Mouse (Mus musculus) fat pad, adult 2 months (tissue): Measurements from ENCODE around the gene Smtnl1.

Experiments
- DNase-seq: peaks from one replicate; pipeline ENCODE4 v3.0.0-alpha.2; 2011; ENCODE audit warnings: low read depth, low spot score; ENCODE audit errors: extremely low read depth

Gene Smtnl1

DNA sequence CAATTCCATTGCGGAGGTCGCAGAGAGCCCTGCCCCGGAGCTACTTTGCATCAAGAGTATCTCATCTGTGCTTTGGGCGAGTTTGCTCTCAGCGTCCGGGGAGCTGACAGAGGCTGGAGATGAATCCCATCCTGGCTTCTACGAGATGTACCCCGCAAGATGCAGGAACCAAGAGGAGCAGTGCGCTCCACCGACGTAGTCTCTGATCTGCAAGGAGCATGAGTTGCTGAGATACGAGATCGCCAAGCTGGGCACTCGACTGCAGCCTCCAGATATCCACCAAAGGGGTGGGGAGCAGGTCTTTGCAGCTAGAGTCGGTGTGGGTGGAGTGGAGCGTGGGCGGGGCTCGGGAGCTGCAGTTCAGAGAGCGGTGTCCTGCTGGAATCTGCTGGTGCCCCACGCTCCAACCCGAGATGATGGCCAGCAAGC lies 23.9 kb downstream of the Smtnl1 start, which contains the start of gene Ube2l6:
Ube2l6 (plus strand) TSS at position 336 of the 429 bp plus-strand sequence.
- DNase-seq, result no peak

DNA sequence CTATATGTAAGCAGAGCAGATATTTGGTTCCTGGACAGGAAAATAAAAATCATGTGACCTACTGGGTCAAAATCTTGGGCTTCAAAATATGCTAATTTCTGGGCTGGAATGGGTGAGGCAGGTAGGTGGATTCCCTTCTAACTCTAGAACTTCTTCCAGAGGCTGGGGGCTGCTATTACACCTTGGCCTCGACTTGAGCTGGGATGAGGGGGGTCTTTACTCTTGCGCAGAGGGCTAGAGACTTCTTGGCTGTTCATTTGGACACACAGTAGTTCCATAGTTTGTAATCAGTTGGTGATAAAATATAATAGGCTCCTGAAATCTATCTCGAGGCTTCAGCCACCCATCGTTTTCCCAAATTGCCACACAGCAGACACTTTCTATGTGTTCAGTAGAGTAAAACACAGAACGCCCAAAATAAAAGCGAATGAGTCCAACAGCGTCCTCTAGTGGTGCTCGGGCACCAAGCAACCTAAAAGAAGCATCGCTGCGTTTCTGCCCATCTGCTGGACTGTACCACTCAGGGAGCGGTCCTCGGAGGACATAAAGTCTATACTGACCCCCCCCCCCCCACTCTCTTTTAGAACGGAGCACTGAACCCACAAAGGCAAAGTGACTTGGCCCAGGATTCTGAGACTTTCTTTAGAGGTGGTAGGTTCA lies 24.5 kb downstream of the Smtnl1 start:
- no peak for DNase-seq

- no peak for DNase-seq
Observed at GRCm38 (mm10) chr2:84793871-84794270, 28.6 kb downstream of the Smtnl1 start.

GRCm38 (mm10) chr2:84793154-84793553 lies 29.3 kb downstream of the Smtnl1 start:
- DNase-seq, result no peak

DNA sequence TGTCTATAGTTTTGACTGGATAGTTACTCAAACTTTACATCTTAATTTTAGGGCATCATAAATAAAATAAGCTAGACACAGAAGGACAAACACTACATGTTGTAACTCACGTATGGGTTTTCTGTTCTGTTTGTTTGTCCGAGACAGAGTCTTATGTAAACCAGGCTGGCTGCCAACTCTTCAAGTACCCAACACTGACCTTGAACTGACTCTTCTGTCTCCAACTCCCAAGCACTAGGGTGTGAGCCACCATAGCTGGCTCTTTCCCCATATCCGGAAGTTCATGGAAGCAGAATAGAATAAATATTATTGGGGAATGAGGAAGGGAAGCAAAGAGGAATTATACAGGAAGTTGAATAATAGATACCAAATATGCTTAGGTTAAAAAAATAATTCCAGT lies 29.9 kb downstream of the Smtnl1 start:
- no peak for DNase-seq

DNA sequence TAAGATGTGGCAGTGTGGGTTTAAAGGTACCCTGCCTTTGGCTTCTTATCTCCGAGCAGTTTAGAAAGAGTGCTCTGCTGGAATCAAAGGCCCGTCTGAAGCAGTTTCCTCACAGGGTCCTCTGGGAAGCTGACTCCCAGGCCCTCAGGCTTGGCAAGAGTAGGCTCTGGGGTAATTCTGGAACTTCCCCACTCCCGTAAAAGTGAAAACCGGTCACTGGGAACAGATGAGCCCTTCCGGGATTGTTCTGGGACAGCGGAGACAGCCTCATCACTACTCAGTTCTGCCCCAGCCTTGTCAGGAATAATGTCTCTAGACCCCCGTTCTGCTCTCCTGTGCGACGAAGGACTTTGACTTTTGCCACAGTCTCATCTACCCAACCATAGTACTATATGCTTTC lies 32.0 kb downstream of the Smtnl1 start:
- DNase-seq, result no peak

DNA sequence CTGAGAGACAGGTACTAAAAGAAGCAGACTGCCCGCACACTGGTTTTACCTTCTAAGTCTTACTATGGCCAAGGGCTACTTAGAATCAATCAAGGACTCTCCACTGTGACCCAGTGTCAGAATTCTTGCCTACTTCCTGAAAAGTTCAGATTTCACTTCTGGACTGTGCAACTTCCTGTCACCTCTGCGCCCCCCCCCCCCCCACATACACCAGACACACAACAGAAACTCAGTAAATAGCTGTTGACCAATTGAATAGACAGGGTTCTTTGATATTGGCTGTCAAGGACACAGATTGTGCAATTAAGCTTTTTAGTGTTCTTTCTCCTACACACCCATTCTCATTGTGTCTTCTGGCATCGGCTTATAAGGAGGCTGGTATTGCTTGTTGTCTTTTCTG lies 34.1 kb downstream of the Smtnl1 start:
- no peak for DNase-seq

GRCm38 (mm10) chr2:84783840-84784566 lies 38.4 kb downstream of the Smtnl1 start:
- no peak for DNase-seq

GRCm38 (mm10) chr2:84783315-84783714 lies 39.1 kb downstream of the Smtnl1 start:
- DNase-seq, result no peak

DNA sequence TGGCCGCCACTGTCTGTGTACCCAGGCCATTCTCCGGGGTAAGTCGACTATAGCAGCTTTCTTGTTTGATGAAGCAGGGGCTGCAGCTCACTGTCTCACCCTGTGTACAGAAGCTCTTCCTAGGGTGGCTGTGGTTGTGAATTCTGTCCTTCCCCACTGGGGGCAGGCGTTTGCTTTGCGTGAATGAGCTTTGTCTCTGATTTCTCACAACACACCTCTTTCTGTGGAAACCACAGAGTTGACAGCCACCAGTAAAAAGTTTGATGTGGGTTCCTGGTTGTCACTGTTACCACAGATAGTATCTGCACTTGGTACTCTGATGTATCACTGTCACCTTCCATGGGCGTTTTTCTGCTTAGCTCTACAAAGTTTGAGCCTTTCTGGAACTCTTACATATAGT lies 43.2 kb downstream of the Smtnl1 start:
- no peak for DNase-seq

DNA sequence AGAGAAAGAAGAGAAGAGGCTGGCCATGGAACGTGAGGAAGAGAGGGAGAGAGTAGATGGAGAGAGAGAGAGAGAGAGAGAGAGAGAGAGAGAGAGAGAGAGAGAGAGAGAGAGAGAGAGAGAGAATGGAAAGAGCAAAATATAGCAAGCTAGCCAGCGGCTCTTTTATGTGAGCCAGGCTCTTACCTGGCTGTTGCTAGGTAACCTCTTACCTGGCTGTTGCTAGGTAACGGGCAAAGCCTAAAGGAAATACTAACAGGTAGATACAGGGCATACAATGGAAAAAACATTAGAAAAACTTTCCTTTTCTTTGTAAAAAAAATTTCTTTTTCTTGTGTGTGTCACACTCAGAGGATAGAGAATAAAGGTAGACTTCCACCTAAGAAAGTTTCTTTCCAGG lies 44.7 kb downstream of the Smtnl1 start:
- no peak for DNase-seq

DNA sequence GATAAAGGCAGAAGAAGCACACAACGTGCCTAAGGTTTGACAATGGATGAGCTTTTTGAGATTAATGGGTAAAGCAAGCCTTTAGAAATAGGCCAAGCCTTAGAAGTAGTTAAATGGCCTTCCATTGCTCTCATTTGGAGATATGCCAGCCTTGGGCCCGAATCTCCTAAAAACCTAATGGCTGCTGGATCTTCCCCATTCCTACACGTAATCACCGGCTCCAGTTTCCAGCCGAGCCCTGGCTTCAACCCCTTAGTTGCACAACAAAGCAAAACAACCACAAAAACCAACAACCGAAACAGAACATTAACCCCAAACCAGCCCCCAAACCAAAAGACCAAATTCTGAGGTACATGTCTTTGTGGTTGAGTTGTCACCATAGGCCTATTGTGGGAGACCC lies 46.8 kb downstream of the Smtnl1 start:
- DNase-seq, result no peak

DNA sequence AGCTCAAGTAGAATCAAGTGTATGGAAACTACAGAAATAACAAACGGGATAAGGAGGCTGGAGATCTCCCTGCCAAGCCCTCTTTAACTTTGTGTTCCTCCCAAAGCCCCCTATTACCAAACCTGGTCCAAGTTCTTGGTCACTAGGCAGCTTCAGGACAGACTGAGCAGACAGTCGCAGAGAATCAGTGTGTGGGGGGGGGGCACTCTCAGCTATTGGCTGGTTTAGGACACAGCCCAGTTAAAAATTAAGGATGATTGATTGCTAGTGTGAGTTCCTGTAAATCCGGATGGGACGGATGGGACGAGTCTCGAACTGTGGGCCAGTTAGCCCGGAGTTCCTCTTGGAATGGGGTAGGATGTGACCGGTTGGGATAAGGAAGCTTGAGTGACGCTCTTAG lies 47.2 kb downstream of the Smtnl1 start, which contains the start of gene Serping1:
Serping1 (minus strand) TSS at position 204 of the 400 bp plus-strand sequence.
- DNase-seq, result no peak

- DNase-seq, result no peak
Observed at GRCm38 (mm10) chr2:84774751-84775150, 47.7 kb downstream of the Smtnl1 start.

- DNase-seq, result no peak
Observed at GRCm38 (mm10) chr2:84773195-84773594, 49.3 kb downstream of the Smtnl1 start.

DNA sequence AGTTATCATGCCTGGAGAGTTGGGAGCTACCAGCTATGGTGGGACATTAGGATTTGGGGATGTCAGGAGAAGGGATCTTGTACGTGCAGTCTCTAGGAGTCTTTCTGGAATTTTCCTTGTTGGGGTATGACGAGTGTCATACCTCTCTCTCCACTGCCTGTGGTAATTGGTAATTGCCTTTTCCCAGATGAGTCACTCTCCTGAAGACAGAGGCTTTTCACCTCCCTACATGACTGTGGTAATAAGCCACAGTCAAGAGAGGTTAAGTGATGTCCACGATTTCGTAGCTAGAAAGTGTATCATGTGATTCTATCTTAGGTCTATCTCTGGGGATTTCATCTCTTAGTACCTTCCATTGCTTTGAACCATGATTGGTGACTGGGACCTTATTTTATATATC lies 50.0 kb downstream of the Smtnl1 start:
- DNase-seq, result no peak

DNA sequence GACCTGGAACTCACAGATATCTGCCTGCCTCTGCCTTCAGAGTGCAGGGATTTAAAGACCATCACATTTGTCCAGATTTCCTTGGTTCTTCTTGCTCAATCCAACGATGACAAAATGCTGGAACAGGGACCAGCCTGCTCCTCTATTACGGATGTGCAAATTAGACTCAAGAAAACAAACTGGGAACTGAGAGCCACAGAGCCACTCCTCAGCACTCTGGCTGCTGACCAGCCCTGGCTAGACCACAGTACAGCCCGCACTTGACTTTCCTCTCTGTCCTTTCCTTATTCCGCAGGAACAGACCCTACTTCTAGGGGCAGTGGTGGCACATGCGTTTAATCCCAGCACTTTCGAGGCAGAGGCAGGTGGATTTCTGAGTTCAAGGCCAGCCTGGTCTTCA lies 52.0 kb downstream of the Smtnl1 start:
- no peak for DNase-seq

DNA sequence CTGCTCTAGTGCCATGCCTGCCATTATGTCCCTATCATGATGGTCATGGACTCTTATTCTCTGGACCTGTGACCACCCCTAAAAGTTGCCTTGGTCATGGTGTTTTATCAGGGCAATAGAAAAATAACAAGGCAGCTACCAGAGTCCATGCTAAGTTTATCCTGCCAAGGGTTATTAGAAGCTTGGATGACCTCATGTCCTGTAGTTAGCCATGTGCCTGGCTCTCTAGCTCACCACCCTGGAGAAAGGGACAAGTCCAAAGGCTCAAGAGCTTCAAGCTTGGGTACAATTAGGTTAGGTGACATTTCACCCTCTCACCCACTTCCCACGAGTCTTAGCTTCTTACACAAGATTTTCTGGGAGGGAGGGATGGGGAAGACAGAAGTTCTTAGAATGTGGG lies 59.6 kb downstream of the Smtnl1 start:
- no peak for DNase-seq

GRCm38 (mm10) chr2:84762295-84762694 lies 60.2 kb downstream of the Smtnl1 start:
- DNase-seq, result no peak

DNA sequence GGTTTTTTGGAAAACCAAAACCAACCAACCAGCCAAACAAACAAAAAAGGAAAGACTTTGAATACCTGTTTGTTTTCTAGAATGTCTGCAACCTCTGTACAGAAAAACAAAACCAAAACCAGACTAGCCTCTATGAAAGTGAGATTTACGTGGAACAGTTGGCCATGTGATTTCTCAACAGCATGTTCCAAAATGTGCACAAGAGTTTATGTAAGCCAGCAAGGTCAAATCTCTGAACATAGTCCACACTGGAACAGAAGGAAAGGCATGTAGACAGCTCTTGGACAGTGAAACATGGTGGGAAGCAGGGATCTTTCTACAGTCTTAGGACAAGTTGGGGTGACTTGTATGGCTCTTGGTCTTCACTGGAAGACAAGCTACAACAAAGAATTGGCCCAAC lies 60.6 kb downstream of the Smtnl1 start:
- DNase-seq, result no peak

DNA sequence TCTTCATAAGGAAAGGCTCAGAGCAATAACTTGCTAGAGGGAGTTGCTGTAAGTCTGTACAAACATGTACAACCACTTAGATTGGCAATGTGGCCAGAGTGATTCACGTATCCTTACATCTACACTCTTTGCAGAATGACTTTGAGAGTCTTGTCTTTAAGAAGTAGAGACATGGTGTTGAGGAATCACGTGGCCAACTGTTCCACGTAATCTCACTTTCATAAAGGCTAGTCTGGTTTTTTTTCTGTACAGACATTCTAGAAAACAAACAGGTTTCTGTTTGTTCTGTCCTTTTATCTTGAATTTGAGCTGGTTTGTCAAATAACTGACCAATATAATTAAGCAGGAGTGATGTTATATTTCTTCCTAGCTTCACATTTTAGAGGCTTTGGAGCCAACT lies 61.1 kb downstream of the Smtnl1 start:
- DNase-seq, result no peak
